Mouse (Mus musculus): ENCODE data around the gene Hoxc6.

Gene Hoxc6

GRCm38 (mm10) chr15:102997939-102998355, at the start of gene Hoxc6:
Gene Hoxc6, plus strand, starts transcription at chr15:102998257.
- no peak for DNase-seq (ENCODE audit: low spot score)

GRCm38 (mm10) chr15:102948842-102949241, 49.2 kb upstream of the Hoxc6 start:
- DNase-seq (ENCODE audit: low spot score): no peak

- DNase-seq (ENCODE audit: low spot score): no peak
Measured at GRCm38 (mm10) chr15:102949696-102950095, 48.4 kb upstream of the Hoxc6 start.

GRCm38 (mm10) chr15:102950877-102951276, 47.2 kb upstream of the Hoxc6 start:
- DNase-seq (ENCODE audit: low spot score): no peak

- DNase-seq (ENCODE audit: low spot score): no peak
Measured at GRCm38 (mm10) chr15:102953561-102953960, 44.5 kb upstream of the Hoxc6 start.

- no peak for DNase-seq (ENCODE audit: low spot score)
Measured at GRCm38 (mm10) chr15:102954192-102955006, 43.7 kb upstream of the Hoxc6 start, which contains the start of gene Hoxc11. Gene Hoxc11, plus strand, starts transcription at chr15:102954427.

GRCm38 (mm10) chr15:102955007-102955382, 43.1 kb upstream of the Hoxc6 start:
- no peak for DNase-seq (ENCODE audit: low spot score)

- no peak for DNase-seq (ENCODE audit: low spot score)
Measured at GRCm38 (mm10) chr15:102955833-102956640, 42.0 kb upstream of the Hoxc6 start.

GRCm38 (mm10) chr15:102956906-102957305, 41.2 kb upstream of the Hoxc6 start:
- no peak for DNase-seq (ENCODE audit: low spot score)

- no peak for DNase-seq (ENCODE audit: low spot score)
Measured at GRCm38 (mm10) chr15:102959663-102960191, 38.3 kb upstream of the Hoxc6 start.

GRCm38 (mm10) chr15:102961728-102962127, 36.3 kb upstream of the Hoxc6 start:
- DNase-seq (ENCODE audit: low spot score): no peak

GRCm38 (mm10) chr15:102962492-102962891, 35.6 kb upstream of the Hoxc6 start:
- DNase-seq (ENCODE audit: low spot score): no peak

GRCm38 (mm10) chr15:102963259-102963658, 34.8 kb upstream of the Hoxc6 start:
- DNase-seq (ENCODE audit: low spot score): no peak

GRCm38 (mm10) chr15:102963671-102964640, 34.1 kb upstream of the Hoxc6 start:
- DNase-seq (ENCODE audit: low spot score): no peak

GRCm38 (mm10) chr15:102965003-102965891, 32.8 kb upstream of the Hoxc6 start:
- DNase-seq (ENCODE audit: low spot score): no peak

- no peak for DNase-seq (ENCODE audit: low spot score)
Measured at GRCm38 (mm10) chr15:102965892-102966775, 31.9 kb upstream of the Hoxc6 start.

GRCm38 (mm10) chr15:102966776-102967311, 31.2 kb upstream of the Hoxc6 start, which contains the start of gene Hoxc10:
Gene Hoxc10, plus strand, starts transcription at chr15:102966796.
- DNase-seq (ENCODE audit: low spot score): no peak

- DNase-seq (ENCODE audit: low spot score): no peak
Measured at GRCm38 (mm10) chr15:102967312-102967510, 30.8 kb upstream of the Hoxc6 start, which contains the start of gene Hoxc5. Gene Hoxc5, plus strand, starts transcription at chr15:102967443.

Measured in left cerebral cortex, adult 11 months (tissue).